In genomic region chr1:135691417-135691815, GRCm38 (mm10) we compare ENCODE assay signal across 11 mouse cellular contexts. TPM values are rescaled to one million over a fixed set of nuclear protein-coding genes. Genes with fewer than 3 reads are reported as not detected.
DNase-seq lines count a peak whose midpoint lies in the region; ATAC-seq and TF ChIP-seq lines count a peak whose summit lies in the region.
"Had no signal": no experiment of that assay in that cellular context is flagged by ENCODE, and none has a peak within 500 bp of the region (broad histone marks: within the 10 kb centered on the region; RNA-seq: fewer than 3 reads in every experiment).

No protein-coding gene starts in this region.

- no peak for ATAC-seq in intestine, embryonic 15.5 days
- ATAC-seq in hindbrain, postnatal 0 days: no peak
- no peak for ATAC-seq in cerebellum, adult (ENCODE audit: insufficient number of reproducible peaks, low FRiP score, low TSS enrichment)

- TF ChIP-seq POLR2A in kidney, adult 2 months (IDR thresholded peaks at IDR 0.05; ENCODE audit: low read depth, low read length): no peak

- 25% methylated on average over 10 of the region's 10 CpGs for WGBS in kidney, adult 2 months
- 12% methylated on average over 10 of the region's 10 CpGs for WGBS in intestine, embryonic 15.5 days
- WGBS in macrophage (ENCODE audit: missing documents): 54% methylated on average over 10 of the region's 10 CpGs
- WGBS in hindbrain, postnatal 0 days: 50% methylated on average over 10 of the region's 10 CpGs

- no peak overlapping the region; the same call in 1 of the 2 replicates for H3K9ac ChIP-seq in intestine, embryonic 15.5 days
- H3K9ac ChIP-seq in hindbrain, postnatal 0 days (replicated peaks; ENCODE audit: low read length): no peak overlapping the region
- H3K9ac ChIP-seq: neural tube, embryonic 12.5 days had no signal

- no peaks in the 10 kb centered on the region for H3K9me3 ChIP-seq in intestine, embryonic 15.5 days
- H3K9me3 ChIP-seq in hindbrain, postnatal 0 days (ENCODE audit: low read length): no peaks in the 10 kb centered on the region
- H3K9me3 ChIP-seq: neural tube, embryonic 12.5 days had no signal

- TF ChIP-seq CTCF in kidney, adult 2 months (conservative IDR thresholded peaks at IDR 0.05; ENCODE audit: insufficient read depth, insufficient read length, low read depth, low read length): no peak
- no peak for TF ChIP-seq CTCF in hindbrain, postnatal 0 days (IDR thresholded peaks at IDR 0.05; ENCODE audit: low read depth)

- peak overlapping the region; percentile 35; the same call in 1 of the 2 replicates for H3K4me2 ChIP-seq in intestine, embryonic 15.5 days (replicated peaks)
- H3K4me2 ChIP-seq in hindbrain, postnatal 0 days (ENCODE audit: low read depth, low read length): no peak overlapping the region
- H3K4me2 ChIP-seq: neural tube, embryonic 12.5 days had no signal

- H3K4me1 ChIP-seq in kidney, adult 2 months (ENCODE audit: control insufficient read depth, insufficient read depth, low read length): no peaks in the 10 kb centered on the region
- peaks cover 34% of the 10 kb centered on the region for H3K4me1 ChIP-seq in intestine, embryonic 15.5 days (replicated peaks)
- H3K4me1 ChIP-seq in hindbrain, postnatal 0 days (ENCODE audit: insufficient read depth, low read length): peaks cover 3% of the 10 kb centered on the region; the same call in 1 of the 2 replicates

- H3K36me3 ChIP-seq in kidney, adult 2 months (ENCODE audit: control insufficient read depth, insufficient read depth, low read length): no peaks in the 10 kb centered on the region
- H3K36me3 ChIP-seq in intestine, embryonic 15.5 days: no peaks in the 10 kb centered on the region
- H3K36me3 ChIP-seq in macrophage (ENCODE audit: inconsistent target): no peaks in the 10 kb centered on the region
- H3K36me3 ChIP-seq in hindbrain, postnatal 0 days (ENCODE audit: insufficient read depth, low read length): no peaks in the 10 kb centered on the region
- H3K36me3 ChIP-seq: neural tube, embryonic 12.5 days had no signal

- no peak overlapping the region for H3K4me3 ChIP-seq in kidney, adult 2 months (ENCODE audit: insufficient read depth, low read depth, low read length)
- no peak overlapping the region for H3K4me3 ChIP-seq in intestine, embryonic 15.5 days (replicated peaks)
- no peak overlapping the region for H3K4me3 ChIP-seq in macrophage (ENCODE audit: inconsistent target)
- no peak overlapping the region for H3K4me3 ChIP-seq in hindbrain, postnatal 0 days (ENCODE audit: low read length)
- H3K4me3 ChIP-seq: neural tube, embryonic 12.5 days had no signal

- peak; percentile 54 for DNase-seq in kidney, adult 2 months
- no peak for DNase-seq in kidney, adult 8-10 months
- peak; percentile 33 for DNase-seq in adrenal gland, postnatal 10 days
- no peak for DNase-seq in hindbrain, postnatal 0 days (ENCODE audit: low spot score)
- DNase-seq in cerebellum, postnatal 4 days (ENCODE audit: low spot score in 2 of 2): no peak
- DNase-seq: cerebellum, adult 2 months; lung, postnatal 14 days had no signal

- H3K79me2 ChIP-seq in macrophage (ENCODE audit: inconsistent target): peaks cover 24% of the 10 kb centered on the region

- peak overlapping the region; percentile 75 for H3K27ac ChIP-seq in kidney, adult 2 months (ENCODE audit: insufficient read depth, low read depth, low read length)
- H3K27ac ChIP-seq in intestine, embryonic 15.5 days: peak overlapping the region; percentile 70
- peak overlapping the region; percentile 82 for H3K27ac ChIP-seq in macrophage
- H3K27ac ChIP-seq in hindbrain, postnatal 0 days: no peak overlapping the region
- H3K27ac ChIP-seq: neural tube, embryonic 12.5 days had no signal

- H3K27me3 ChIP-seq in kidney, adult 2 months (replicated peaks; ENCODE audit: control insufficient read depth, insufficient read depth, low read length): no peaks in the 10 kb centered on the region
- no peaks in the 10 kb centered on the region for H3K27me3 ChIP-seq in intestine, embryonic 15.5 days (replicated peaks)
- H3K27me3 ChIP-seq in hindbrain, postnatal 0 days (ENCODE audit: insufficient read depth, low read length): no peaks in the 10 kb centered on the region

RNA-seq across cellular contexts. Expression of gene Csrp1, which starts 28.4 kb away (rescaled TPM):
- polyA plus RNA-seq in kidney, adult 2 months (2012; rRNA removed): 122 and 124 TPM in 2 replicates
- 10 to 100 TPM; 94.9 to 97.9 TPM for total RNA-seq in adrenal gland, postnatal 10 days (2021)
- 203 and 215 TPM in 2 replicates for polyA plus RNA-seq in intestine, embryonic 15.5 days (2015; fragmentation: Nextera tagmentation; extraction: Ambion mirVana)
- 10 to 100 TPM; 16.8 to 68.0 (median 25.6) TPM for total RNA-seq in macrophage (2018; cell fraction: chromatin; rRNA removed)
- 100 to 1,000 TPM; 145 to 243 (median 187) TPM for total RNA-seq in macrophage (2018; cell fraction: cytosol; rRNA removed)
- total RNA-seq in macrophage (2018; cell fraction: nucleus; rRNA removed): 100 to 1,000 TPM in 7 of 26 experiments, 10 to 100 TPM in 19; 50.8 to 118 (median 81.4) TPM
- 110 to 227 TPM (median 177 TPM) in 3 replicates for polyA plus RNA-seq in macrophage (2018)
- 93.1 and 95.2 TPM in 2 replicates for total RNA-seq in hindbrain, postnatal 0 days (2014; rRNA removed)
- 33.0 and 35.2 TPM in 2 replicates for polyA plus RNA-seq in hindbrain, postnatal 0 days (2015; fragmentation: Nextera tagmentation; extraction: Ambion mirVana)

Comparison
In these comparisons a context has a peak if more than half of its experiments do, and no peak if none do; other contexts are left out.
1. DNase-seq: peak in kidney, adult 2 months (single experiment) and adrenal gland, postnatal 10 days (single experiment); none in kidney, adult 8-10 months (0 of 2), hindbrain, postnatal 0 days (single experiment) and cerebellum, postnatal 4 days (0 of 2).